Mouse (Mus musculus) naive thymus-derived CD4-positive, alpha-beta T cell, adult 2 months (primary cell): ENCODE measurements around the gene Slc22a6.

Experiments used
- DNase-seq: peaks from one replicate; pipeline ENCODE4 v3.0.0-alpha.2; 2011; ENCODE audit warnings: low read depth

The Slc22a6 gene

GRCm38 (mm10) chr19:8617904-8618303 is at the start of gene Slc22a6:
Slc22a6 (plus strand) TSS chr19:8618039.
- no peak for DNase-seq

DNA sequence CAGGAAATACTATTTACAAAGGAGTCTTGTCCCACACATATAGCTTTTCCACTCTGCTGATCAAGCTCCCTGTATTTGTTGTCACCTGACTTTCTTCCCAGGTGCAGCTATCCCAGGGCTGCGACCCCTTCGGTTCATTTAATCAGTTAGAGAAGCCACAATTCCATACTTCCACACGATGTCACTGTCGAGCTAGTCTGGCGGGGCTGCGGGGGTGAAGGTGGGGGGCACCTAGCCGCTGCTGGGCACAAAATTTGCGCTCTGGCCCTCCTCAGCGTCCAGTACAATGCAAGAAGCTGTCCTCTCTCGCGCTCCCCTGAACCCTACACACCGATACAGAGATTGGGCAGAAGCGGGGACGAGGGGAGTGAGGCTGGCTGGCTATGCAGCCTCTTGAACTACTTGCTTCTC is 48.4 kb upstream of the Slc22a6 start:
- DNase-seq = no peak

DNA sequence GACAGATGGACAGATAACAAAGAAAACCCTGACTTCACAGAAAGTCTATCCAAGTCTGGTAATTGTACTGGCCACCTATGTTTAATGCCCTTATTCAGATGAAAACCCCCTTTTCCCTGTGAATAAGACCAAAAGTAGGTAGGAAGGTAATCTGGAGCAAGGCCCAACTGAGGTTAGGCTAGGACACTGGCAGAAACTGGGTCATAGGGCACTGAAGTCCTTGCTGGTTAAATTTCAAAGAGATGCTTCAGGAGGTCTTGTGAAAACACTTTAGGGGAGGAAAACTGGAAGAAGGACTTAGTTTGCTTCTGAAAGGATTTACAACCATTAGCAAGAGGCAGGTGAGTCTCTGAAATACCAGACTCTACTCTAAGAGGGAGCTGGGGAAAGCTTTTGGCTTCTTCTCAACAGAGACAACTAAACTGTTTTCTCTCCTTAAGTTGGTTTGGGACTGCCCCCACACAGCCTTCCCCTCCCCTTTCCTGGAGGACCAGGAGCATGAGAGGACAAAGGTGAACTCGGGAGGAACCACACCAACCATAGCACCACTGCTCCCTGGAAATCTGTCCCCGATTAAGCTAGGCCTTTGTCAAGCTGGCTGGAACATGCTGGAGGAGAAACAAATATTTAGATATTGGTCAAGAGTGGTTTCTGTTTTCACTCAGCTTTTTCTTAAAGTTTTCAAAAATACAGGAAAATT is 47.3 kb upstream of the Slc22a6 start:
- no peak for DNase-seq

GRCm38 (mm10) chr19:8571746-8572145 is 46.1 kb upstream of the Slc22a6 start:
- no peak for DNase-seq

- no peak for DNase-seq
Measured at GRCm38 (mm10) chr19:8572485-8572884, 45.4 kb upstream of the Slc22a6 start.

GRCm38 (mm10) chr19:8577432-8577831 is 40.4 kb upstream of the Slc22a6 start:
- DNase-seq = no peak

DNA sequence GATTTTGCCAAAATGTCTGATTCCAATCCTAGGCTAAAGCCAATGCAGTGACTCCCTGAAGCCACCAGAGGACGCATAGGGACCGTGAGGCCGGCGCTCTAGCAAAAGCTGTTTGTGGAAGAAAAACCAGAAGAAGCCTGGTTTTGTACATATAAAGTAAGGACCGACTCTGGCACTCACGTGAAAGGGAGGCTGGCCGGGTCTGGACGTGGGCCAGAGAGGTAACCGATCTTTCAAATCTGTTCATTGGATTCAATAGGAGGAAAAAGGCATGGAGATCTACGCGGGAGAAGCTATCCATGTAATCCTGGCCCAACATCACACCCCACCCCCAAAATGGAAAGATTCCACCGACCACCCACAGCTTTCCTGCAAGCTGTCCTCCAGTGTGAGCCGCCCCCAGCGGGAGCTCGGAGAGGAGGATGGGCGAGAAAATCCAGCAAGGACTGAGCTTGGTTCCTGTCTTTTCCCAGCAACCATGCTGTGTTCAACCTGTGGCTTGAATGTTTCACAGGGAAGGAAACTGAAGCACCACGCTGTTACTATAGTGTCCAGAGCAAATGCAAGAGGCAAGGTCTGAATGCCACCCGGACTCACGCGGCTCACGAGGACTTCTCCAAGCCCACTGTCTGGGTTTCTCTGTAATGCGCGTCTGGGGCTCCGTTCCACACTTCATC is 39.4 kb upstream of the Slc22a6 start:
- peak; percentile 72 for DNase-seq

GRCm38 (mm10) chr19:8578970-8579342 is 38.9 kb upstream of the Slc22a6 start:
- no peak for DNase-seq

- DNase-seq = no peak
Measured at GRCm38 (mm10) chr19:8585298-8585697, 32.5 kb upstream of the Slc22a6 start.

DNA sequence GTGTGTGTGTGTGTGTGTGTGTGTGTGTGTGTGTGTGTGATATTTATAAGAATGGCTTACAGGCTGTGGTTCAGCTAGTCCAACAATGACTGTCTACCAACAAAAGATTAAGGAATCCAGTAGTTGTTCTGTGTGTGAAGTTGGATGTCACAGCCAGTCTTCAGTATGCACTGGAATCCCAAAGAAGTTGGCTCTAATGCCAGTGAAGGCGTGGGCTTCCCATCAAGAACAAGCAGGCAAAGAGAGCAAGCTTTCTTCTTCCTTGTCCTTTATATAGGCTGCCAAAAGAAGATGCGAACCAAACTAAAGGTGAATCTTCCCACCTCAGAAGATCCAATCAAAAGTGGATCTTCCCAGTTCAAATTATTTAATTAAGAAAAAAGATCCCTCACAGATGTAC is 31.9 kb upstream of the Slc22a6 start:
- no peak for DNase-seq

DNA sequence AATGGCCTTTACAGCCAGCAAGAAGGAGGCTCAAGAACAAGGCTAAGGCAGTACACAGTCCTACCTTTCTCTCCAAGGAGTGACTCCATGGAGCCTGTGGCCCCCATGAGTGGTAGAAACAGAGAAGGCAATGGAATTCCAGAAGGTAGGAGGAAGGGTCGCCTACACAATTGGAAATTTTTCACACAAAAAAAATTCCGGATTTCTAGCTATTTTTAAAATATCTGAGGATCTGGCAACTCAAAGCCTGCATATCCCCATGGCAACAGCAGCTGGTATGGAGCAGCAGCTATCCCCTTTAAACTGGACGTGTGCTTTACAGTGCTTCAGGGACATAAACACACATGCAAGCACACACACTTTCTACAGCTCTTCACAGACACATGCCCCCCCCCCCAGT is 31.5 kb upstream of the Slc22a6 start:
- no peak for DNase-seq

DNA sequence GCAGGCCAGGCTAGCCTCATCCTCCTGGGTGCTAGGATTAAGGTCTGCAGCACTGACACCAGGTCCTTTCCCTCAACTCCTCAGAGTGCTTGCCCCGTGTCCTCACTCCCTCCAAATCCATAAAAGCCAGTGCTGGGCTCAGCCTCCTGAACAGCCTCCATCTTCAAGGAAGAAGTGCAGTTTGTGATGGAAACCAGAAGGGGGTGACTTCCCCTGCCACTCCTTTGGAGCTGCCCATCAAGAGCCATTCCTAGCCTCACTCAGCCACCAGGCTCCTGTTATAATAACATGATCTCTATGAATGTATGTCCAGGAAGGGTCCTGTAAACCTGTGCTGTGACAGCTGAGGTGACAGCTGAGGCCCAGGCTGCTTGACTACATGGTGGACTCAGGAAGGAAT is 30.5 kb upstream of the Slc22a6 start:
- DNase-seq = no peak

- DNase-seq = no peak
Measured at GRCm38 (mm10) chr19:8590954-8591353, 26.9 kb upstream of the Slc22a6 start, which contains the start of gene Slc22a8. Slc22a8 (plus strand) TSS chr19:8591254.

DNA sequence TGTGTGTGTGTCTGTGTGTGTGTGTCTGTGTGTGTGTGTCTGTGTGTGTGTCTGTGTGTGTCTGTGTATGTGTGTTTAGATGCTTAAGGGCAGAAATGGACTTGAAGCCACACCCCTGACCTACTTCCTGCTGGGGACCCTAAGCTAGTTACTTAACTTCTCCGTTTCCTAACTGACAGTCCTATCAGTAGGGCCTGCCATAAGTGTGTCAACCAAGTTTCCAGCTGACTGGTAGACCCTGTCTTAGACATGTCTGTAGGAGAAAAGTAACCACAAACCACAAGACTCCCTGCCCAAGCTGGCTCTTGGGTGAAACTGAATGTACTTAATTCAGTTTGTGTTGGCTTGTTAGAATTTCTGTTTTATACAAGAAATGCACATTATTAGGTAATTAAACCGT is 25.7 kb upstream of the Slc22a6 start:
- peak; percentile 59 for DNase-seq

DNA sequence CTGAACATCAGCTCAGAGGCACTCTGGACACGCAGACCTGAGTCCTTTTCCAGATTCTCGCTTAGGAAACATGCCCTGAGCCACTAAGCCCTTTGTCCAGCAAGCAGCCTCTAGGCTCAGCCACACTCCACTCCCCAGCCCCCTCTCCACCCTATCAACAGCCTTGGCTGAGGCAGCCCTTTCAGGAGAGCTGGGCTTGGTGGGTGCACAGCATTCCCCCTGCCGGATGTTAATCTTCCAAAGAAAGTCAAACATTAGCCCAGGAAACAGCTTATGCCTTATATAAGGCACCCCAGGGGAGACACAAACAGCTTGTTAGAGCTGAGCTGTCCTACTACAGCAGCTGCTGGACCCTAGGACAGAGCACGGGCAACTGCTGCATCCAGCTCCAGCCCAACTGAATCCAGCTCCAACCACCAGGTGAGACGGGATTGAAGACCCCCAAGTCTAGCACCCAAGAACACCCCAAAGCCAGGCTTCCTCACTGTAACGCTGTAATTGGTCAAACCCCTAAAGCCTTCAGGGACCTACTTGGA is 24.9 kb upstream of the Slc22a6 start:
- DNase-seq = no peak

GRCm38 (mm10) chr19:8593833-8594232 is 24.0 kb upstream of the Slc22a6 start:
- DNase-seq = no peak

- DNase-seq = no peak
Measured at GRCm38 (mm10) chr19:8594518-8594917, 23.3 kb upstream of the Slc22a6 start.

GRCm38 (mm10) chr19:8597269-8597668 is 20.6 kb upstream of the Slc22a6 start:
- no peak for DNase-seq

DNA sequence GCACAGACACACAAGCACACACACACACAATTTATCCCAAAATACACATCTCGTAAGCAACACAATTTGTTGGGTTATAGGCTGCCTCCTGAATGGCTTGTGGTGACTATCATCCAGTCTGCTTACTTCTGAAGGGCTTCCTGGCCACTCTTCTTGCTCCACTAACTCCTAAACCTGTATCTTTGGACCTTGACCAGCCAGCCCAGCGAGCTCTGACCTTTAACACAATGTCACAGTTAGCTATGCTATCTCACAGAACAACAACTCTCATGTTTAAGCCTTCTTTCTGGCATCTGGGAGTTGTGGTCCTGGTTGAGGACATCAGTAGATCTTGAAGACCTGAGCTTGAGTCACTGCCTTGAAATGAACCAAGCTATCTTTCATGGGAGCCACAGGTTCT is 18.6 kb upstream of the Slc22a6 start:
- DNase-seq = no peak

DNA sequence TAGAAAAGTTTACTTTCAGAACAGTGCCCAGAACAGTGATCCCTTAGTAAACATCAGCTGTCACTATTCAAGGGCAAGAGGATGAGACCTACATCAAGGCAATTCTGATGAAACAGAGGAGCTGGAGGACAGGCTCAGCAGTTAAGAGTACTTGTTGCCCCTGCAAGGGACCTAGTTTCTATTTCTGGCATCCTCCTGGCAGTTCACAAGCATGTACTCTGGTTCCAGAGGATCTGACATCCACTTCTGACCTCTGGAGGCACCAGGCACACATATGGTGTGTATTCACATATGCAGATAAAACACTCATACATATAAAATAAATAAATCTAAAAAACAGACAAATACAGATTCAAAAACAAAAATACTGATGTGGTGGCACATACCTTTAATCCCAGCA is 15.9 kb upstream of the Slc22a6 start:
- DNase-seq = no peak

- no peak for DNase-seq
Measured at GRCm38 (mm10) chr19:8602914-8603313, 14.9 kb upstream of the Slc22a6 start.

DNA sequence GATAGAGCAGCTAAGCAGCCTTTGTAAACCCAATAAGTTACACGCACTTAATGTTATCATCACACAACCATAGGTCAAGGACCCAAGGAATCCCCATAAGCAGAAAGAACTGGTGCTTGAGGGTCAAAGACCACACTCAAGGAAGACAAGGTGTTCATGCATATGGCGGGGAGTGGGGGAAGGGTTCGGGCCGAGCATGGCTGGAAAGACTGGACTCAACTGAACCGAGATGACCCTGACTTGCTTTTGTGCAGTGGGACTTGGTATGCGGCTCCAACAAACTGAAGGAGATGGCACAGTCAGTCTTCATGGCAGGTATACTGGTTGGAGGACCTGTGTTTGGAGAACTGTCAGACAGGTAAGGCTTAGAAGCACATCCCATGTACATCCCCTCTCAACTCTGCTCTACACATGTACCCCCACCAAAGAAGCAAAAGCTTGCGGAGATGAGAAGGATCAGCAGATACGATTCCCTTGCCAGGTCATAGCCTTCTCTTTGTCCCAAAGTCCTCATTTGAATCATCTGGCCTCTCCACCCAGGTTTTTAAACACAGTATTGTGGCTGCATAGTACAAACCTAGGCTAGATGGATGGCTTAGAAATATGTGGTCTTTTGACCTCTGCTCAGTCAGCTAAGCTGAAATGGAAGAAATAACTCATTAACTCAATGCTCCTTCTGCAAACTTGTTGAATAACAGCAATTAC is 13.2 kb upstream of the Slc22a6 start:
- DNase-seq = no peak

- no peak for DNase-seq
Measured at GRCm38 (mm10) chr19:8605241-8605558, 12.6 kb upstream of the Slc22a6 start.
